Mouse (Mus musculus) neural tube, embryonic 12.5 days (tissue): ENCODE data around the gene Git1. TPM values are rescaled to one million over a fixed set of nuclear protein-coding genes. Genes with fewer than 3 reads are reported as not detected.
A peak's percentile ranks its signal among the peaks of the same experiment; 100 is the strongest.

Experiments used
- ATAC-seq: fragments of 200-750 bp; cut with Nextera tagmentation; 2 replicates; pipeline ENCODE4 v1.8.0; 2017; ENCODE audit warnings: low read depth, mild to moderate bottlenecking, moderate TSS enrichment, moderate library complexity; ENCODE audit not compliant: low FRiP score
- H3K27ac ChIP-seq: fragments of 300-500 bp; sonication (generic); 2 replicates; pipeline ENCODE4 v1.5.1; 2016
- H3K27me3 ChIP-seq: fragments of 300-500 bp; sonication (generic); replicated peaks from 2 replicates; pipeline ENCODE4 v1.6.1; 2016; ENCODE audit warnings: mild to moderate bottlenecking
- H3K36me3 ChIP-seq: fragments of 300-500 bp; sonication (generic); 2 replicates; pipeline ENCODE4 v1.6.1; 2016; ENCODE audit warnings: mild to moderate bottlenecking
- H3K4me1 ChIP-seq: fragments of 300-500 bp; sonication (generic); 2 replicates; pipeline ENCODE4 v1.6.1; 2016
- H3K4me2 ChIP-seq: fragments of 300-500 bp; sonication (generic); replicated peaks from 2 replicates; pipeline ENCODE4 v1.6.1; 2016; ENCODE audit warnings: mild to moderate bottlenecking
- H3K4me3 ChIP-seq: fragments of 300-500 bp; sonication (generic); 2 replicates; pipeline ENCODE4 v1.5.1; 2016
- H3K9ac ChIP-seq: fragments of 300-500 bp; sonication (generic); 2 replicates; pipeline ENCODE4 v1.6.1; 2016; ENCODE audit warnings: mild to moderate bottlenecking
- H3K9me3 ChIP-seq: fragments of 300-500 bp; sonication (generic); 2 replicates; pipeline ENCODE4 v1.6.1; 2016; ENCODE audit warnings: mild to moderate bottlenecking
- whole genome bisulfite sequencing: fragments of 180-500 bp; shearing (Covaris S2); methylation state at CpG from one replicate; pipeline ENCODE4 v1.1.7; 2016; 5-methylcytosine and 5-hydroxymethylcytosine counted together
- polyA plus RNA-seq: library from polyadenylated mRNA; unstranded; fragments of >200 nt; fragmentation: Nextera tagmentation; extraction: Ambion mirVana; gene quantifications from 2 replicates; pipeline ENCODE4 v1.2.1, GENCODE M21; 2016

Gene Git1
- polyA plus RNA-seq, 1 experiment from 2014 or later, result 12.5 TPM

DNA sequence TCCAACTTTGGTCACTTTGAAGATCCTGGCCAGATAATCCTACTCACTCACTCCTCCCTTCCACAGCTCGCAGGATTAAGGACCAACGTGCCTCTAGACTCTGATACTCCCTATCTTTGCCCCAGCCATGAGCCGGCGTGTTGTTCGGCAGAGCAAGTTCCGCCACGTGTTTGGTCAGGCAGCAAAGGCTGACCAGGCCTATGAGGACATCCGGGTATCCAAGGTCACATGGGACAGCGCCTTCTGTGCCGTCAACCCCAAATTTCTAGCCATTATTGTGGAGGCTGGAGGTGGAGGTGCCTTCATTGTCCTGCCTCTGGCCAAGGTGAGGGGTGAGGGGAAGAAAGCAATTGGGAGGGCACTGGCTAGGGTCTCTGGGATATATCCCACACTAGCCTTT, 29.6 kb upstream of the Git1 start:
- WGBS, result 78% methylated on average over 10 of the region's 10 CpGs
- H3K27me3 ChIP-seq, result peaks cover 76% of the 10 kb centered on the region
- no peak for ATAC-seq
- H3K27ac ChIP-seq, result no peak overlapping the region
- H3K9me3 ChIP-seq, result no peaks in the 10 kb centered on the region
- peaks cover 24% of the 10 kb centered on the region for H3K4me1 ChIP-seq
- no peaks in the 10 kb centered on the region; the same call in 1 of the 2 replicates for H3K36me3 ChIP-seq
- H3K9ac ChIP-seq, result no peak overlapping the region
- H3K4me2 ChIP-seq, result no peak overlapping the region
- H3K4me3 ChIP-seq, result no peak overlapping the region

DNA sequence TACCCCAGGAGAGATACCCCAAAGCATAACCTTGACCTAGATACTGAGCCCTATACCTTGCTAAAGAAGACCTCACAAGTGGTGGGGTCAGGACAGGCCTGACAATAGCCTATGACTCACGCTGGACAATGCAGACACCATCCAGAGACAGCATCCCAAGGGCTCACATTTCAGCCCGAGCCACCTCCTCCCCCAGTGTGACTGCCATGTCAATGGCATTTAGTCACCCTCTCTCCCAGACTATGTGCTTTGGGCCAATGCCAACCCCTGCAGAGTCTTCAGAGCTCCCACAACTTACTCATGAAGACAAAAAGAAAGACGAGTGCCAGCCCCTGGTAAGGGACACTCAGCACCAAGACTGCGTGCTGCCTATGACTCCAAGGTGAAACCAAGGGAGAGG, 28.7 kb upstream of the Git1 start:
- no peak overlapping the region for H3K4me2 ChIP-seq
- H3K27me3 ChIP-seq, result peaks cover 78% of the 10 kb centered on the region
- H3K27ac ChIP-seq, result no peak overlapping the region
- no peak overlapping the region for H3K9ac ChIP-seq
- no peaks in the 10 kb centered on the region for H3K9me3 ChIP-seq
- no peak overlapping the region for H3K4me3 ChIP-seq
- ATAC-seq, result no peak
- WGBS, result 49% methylated on average over 4 of the region's 4 CpGs
- H3K36me3 ChIP-seq, result no peaks in the 10 kb centered on the region; the same call in 1 of the 2 replicates
- peaks cover 24% of the 10 kb centered on the region for H3K4me1 ChIP-seq

GRCm38 (mm10) chr11:77465111-77465510, 28.3 kb upstream of the Git1 start:
- Histone ChIP-seq H3K27me3 (peaks cover 78% of the 10 kb centered on the region), H3K9me3 (no peaks in the 10 kb centered on the region), H3K4me1 (peaks cover 24% of the 10 kb centered on the region), H3K27ac (no peak overlapping the region), H3K4me2 (no peak overlapping the region), H3K4me3 (no peak overlapping the region), H3K36me3 (no peaks in the 10 kb centered on the region; the same call in 1 of the 2 replicates), H3K9ac (no peak overlapping the region)
- no peak for ATAC-seq
- WGBS, result 45% methylated on average over 3 of the region's 3 CpGs

- Histone ChIP-seq H3K36me3 (peaks cover 12% of the 10 kb centered on the region), H3K4me1 (peaks cover 24% of the 10 kb centered on the region), H3K27ac (no peak overlapping the region), H3K27me3 (peaks cover 63% of the 10 kb centered on the region), H3K9me3 (no peaks in the 10 kb centered on the region), H3K9ac (no peak overlapping the region), H3K4me3 (no peak overlapping the region), H3K4me2 (no peak overlapping the region)
- no peak for ATAC-seq
- 35% methylated on average over 9 of the region's 9 CpGs for WGBS
Measured at GRCm38 (mm10) chr11:77466544-77466943, 26.8 kb upstream of the Git1 start.

- H3K4me1 ChIP-seq, result peaks cover 19% of the 10 kb centered on the region
- no peak overlapping the region for H3K27ac ChIP-seq
- H3K4me3 ChIP-seq, result no peak overlapping the region
- H3K27me3 ChIP-seq, result peaks cover 57% of the 10 kb centered on the region
- H3K9ac ChIP-seq, result no peak overlapping the region
- no peaks in the 10 kb centered on the region for H3K9me3 ChIP-seq
- peak; percentile 17; the same call in 1 of the 2 replicates for ATAC-seq
- peak overlapping the region; percentile 20 for H3K4me2 ChIP-seq
- peaks cover 18% of the 10 kb centered on the region for H3K36me3 ChIP-seq
- WGBS, result 3% methylated on average over 25 of the region's 25 CpGs
Measured at GRCm38 (mm10) chr11:77467157-77467556, 26.2 kb upstream of the Git1 start.

GRCm38 (mm10) chr11:77467784-77468183, 25.6 kb upstream of the Git1 start:
- peak overlapping the region; percentile 20 for H3K4me2 ChIP-seq
- 16% methylated on average over 20 of the region's 20 CpGs for WGBS
- H3K36me3 ChIP-seq, result peaks cover 24% of the 10 kb centered on the region
- H3K9ac ChIP-seq, result no peak overlapping the region
- peaks cover 13% of the 10 kb centered on the region for H3K4me1 ChIP-seq
- no peaks in the 10 kb centered on the region for H3K9me3 ChIP-seq
- no peak overlapping the region for H3K27ac ChIP-seq
- no peak for ATAC-seq
- peaks cover 51% of the 10 kb centered on the region for H3K27me3 ChIP-seq
- H3K4me3 ChIP-seq, result no peak overlapping the region

- no peak overlapping the region for H3K9ac ChIP-seq
- ATAC-seq, result no peak
- H3K4me3 ChIP-seq, result no peak overlapping the region
- H3K36me3 ChIP-seq, result peaks cover 30% of the 10 kb centered on the region
- no peaks in the 10 kb centered on the region for H3K9me3 ChIP-seq
- WGBS, result 84% methylated on average over 9 of the region's 9 CpGs
- peaks cover 45% of the 10 kb centered on the region for H3K27me3 ChIP-seq
- no peak overlapping the region for H3K27ac ChIP-seq
- H3K4me2 ChIP-seq, result no peak overlapping the region
- H3K4me1 ChIP-seq, result peaks cover 12% of the 10 kb centered on the region
Measured at GRCm38 (mm10) chr11:77468397-77468796, 25.0 kb upstream of the Git1 start.

GRCm38 (mm10) chr11:77471407-77471806, 22.0 kb upstream of the Git1 start:
- Histone ChIP-seq H3K27ac (no peak overlapping the region), H3K4me1 (peaks cover 12% of the 10 kb centered on the region), H3K9me3 (no peaks in the 10 kb centered on the region), H3K27me3 (peaks cover 26% of the 10 kb centered on the region), H3K9ac (no peak overlapping the region), H3K4me3 (no peak overlapping the region), H3K36me3 (peaks cover 47% of the 10 kb centered on the region), H3K4me2 (no peak overlapping the region)
- no peak for ATAC-seq
- WGBS, result 71% methylated on average over 29 of the region's 29 CpGs

DNA sequence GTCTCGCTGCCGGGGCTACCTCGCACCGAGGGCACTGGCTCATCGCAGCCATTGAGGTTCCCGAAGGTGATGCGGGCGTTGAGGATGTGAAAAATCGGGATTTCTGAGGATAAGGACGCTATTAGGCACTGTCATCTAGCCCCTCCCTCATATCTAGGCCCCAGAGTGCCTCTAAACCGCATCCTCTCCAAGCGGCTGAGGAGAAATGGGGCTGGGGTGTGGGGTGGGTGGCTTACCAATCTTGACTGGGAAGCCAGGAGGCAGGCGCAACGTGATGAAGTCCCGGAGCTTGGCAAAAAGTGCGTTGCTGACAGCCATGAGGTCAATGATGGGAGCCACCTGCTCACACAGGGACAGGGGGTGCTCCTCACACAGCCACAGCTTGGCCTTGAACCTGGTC, 20.6 kb upstream of the Git1 start:
- no peak for ATAC-seq
- peaks cover 2% of the 10 kb centered on the region; the same call in 1 of the 2 replicates for H3K4me1 ChIP-seq
- WGBS, result 90% methylated on average over 16 of the region's 16 CpGs
- H3K27me3 ChIP-seq, result peaks cover 12% of the 10 kb centered on the region; the same call in 1 of the 2 replicates
- no peak overlapping the region for H3K4me2 ChIP-seq
- no peak overlapping the region for H3K4me3 ChIP-seq
- no peak overlapping the region for H3K27ac ChIP-seq
- no peak overlapping the region for H3K9ac ChIP-seq
- H3K9me3 ChIP-seq, result no peaks in the 10 kb centered on the region
- peaks cover 56% of the 10 kb centered on the region for H3K36me3 ChIP-seq

GRCm38 (mm10) chr11:77476216-77476615, 17.1 kb upstream of the Git1 start:
- Histone ChIP-seq H3K9me3 (no peaks in the 10 kb centered on the region), H3K4me1 (no peaks in the 10 kb centered on the region), H3K4me2 (no peak overlapping the region), H3K27ac (no peak overlapping the region), H3K9ac (no peak overlapping the region), H3K27me3 (no peaks in the 10 kb centered on the region), H3K4me3 (no peak overlapping the region), H3K36me3 (peaks cover 47% of the 10 kb centered on the region)
- 95% methylated on average over 14 of the region's 14 CpGs for WGBS
- ATAC-seq, result no peak

GRCm38 (mm10) chr11:77476895-77477294, 16.5 kb upstream of the Git1 start:
- ATAC-seq, result no peak
- Histone ChIP-seq H3K4me2 (no peak overlapping the region), H3K27me3 (no peaks in the 10 kb centered on the region), H3K4me3 (no peak overlapping the region), H3K36me3 (peaks cover 41% of the 10 kb centered on the region), H3K9me3 (no peaks in the 10 kb centered on the region), H3K9ac (no peak overlapping the region), H3K4me1 (no peaks in the 10 kb centered on the region), H3K27ac (no peak overlapping the region)
- WGBS, result 90% methylated on average over 6 of the region's 6 CpGs

DNA sequence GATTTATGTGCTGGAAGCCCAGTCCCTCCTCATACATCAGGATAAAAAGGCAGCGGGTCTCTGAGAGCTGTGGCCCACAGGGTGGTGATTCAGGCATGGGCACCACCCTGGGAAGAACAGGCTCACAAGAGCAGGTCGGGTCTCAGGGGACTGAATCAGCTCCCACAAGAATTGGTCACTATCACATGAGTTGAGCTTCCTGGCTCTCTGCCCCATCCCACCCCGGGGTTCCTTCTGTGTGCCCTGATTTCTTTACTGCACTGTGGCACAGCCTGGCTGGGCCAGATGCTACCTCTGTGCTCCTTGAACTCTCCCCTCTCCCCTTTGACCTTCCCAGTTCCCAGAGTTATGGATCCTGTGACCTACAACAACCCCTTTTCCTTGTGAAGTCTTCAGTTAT, 10.3 kb upstream of the Git1 start:
- peaks cover 50% of the 10 kb centered on the region for H3K4me1 ChIP-seq
- whole genome bisulfite sequencing, result 72% methylated on average over 3 of the region's 3 CpGs

GRCm38 (mm10) chr11:77483510-77484255, 9.7 kb upstream of the Git1 start:
- no peak overlapping the region for H3K4me2 ChIP-seq
- H3K36me3 ChIP-seq, result no peaks in the 10 kb centered on the region; the same call in 1 of the 2 replicates
- peaks cover 56% of the 10 kb centered on the region for H3K4me1 ChIP-seq
- no peaks in the 10 kb centered on the region for H3K27me3 ChIP-seq
- ATAC-seq, result no peak
- no peak overlapping the region for H3K27ac ChIP-seq
- no peaks in the 10 kb centered on the region for H3K9me3 ChIP-seq
- no peak overlapping the region for H3K4me3 ChIP-seq
- 73% methylated on average over 11 of the region's 11 CpGs for WGBS
- no peak overlapping the region for H3K9ac ChIP-seq

More for the DNA sequence above, 10.3 kb upstream of the Git1 start:
- no peaks in the 10 kb centered on the region for H3K9me3 ChIP-seq
- H3K36me3 ChIP-seq, result no peaks in the 10 kb centered on the region; the same call in 1 of the 2 replicates
- no peak overlapping the region for H3K27ac ChIP-seq
- H3K4me2 ChIP-seq, result no peak overlapping the region
- H3K27me3 ChIP-seq, result no peaks in the 10 kb centered on the region
- H3K4me3 ChIP-seq, result no peak overlapping the region
- no peak overlapping the region for H3K9ac ChIP-seq
- no peak for ATAC-seq
